Mouse (Mus musculus) embryonic fibroblast, embryonic 13.5 days (primary cell): ENCODE results near the gene Osbp2.

Source experiments
- CTCF ChIP-seq: IDR thresholded peaks from 2 replicates; pipeline ENCODE4 v1.5.1; 2011; ENCODE audit warnings: mild to moderate bottlenecking, control low read depth, low read length, moderate library complexity, borderline replicate concordance; ENCODE audit not compliant: insufficient read depth
- POLR2A ChIP-seq: IDR thresholded peaks from 2 replicates; pipeline ENCODE4 v1.6.1; 2011; ENCODE audit warnings: low read depth, mild to moderate bottlenecking, control low read depth, low read length, moderate library complexity

GRCm38 (mm10) chr11:3878660-3879059 is 15.0 kb upstream of the Osbp2 start:
- TF ChIP-seq CTCF (no peak), POLR2A (no peak)
